Mouse (Mus musculus) frontal cortex, postnatal 14 days (tissue): ENCODE results near the gene AC161166.1.
A peak's percentile ranks its signal among the peaks of the same experiment; 100 is the strongest.
"Not testable (repeated sequence)": the region's sequence is repeated elsewhere in the genome, so short reads cannot be mapped to it uniquely, and the experiment has no call there.

Experiments used
- DNase-seq, 2 experiments: peaks; one replicate each; pipeline ENCODE4 v3.0.0; 2022; ENCODE audit warnings: low spot score in 2 of 2

The AC161166.1 gene

DNA sequence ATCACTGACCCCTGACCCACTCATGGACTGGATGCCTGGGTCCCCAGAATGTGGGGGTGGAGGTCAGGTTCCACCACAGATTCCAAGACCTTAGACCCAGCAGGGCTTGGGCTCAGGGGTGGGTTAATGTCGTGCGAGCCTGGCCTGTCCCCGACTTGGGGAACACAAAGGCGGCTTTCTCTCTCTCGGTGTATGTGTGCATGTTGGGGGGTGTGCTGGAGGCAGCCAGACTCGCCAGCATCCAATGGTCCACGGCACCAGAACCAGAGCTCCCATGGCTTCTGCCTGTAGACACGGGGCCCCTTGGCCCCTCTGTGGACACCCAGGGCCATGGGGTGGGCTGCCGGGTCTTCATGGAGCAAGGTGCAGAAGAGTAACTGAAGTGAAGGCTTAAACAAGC is 26.8 kb downstream of the AC161166.1 start:
- DNase-seq = no peak

DNA sequence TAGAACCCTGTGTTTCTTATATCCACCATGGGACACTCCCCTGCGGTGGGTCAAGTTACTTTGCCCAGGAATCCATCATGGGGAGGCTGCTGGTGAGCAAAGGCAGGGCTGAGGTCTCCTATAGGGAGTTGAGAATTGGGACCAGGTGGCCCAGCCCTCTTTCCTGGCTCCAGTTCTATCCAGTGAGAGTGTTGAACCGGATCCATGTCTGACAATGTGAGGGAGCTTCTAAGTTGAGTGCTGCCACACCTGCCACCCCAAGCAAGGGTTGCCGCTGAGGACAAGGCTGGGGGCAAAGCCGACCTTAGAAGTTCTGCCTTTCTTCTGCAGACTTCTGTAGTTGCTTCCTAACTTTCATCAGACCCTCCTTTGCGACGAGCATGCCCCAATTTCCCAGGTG is 29.0 kb downstream of the AC161166.1 start:
- not testable (repeated sequence) for DNase-seq

DNA sequence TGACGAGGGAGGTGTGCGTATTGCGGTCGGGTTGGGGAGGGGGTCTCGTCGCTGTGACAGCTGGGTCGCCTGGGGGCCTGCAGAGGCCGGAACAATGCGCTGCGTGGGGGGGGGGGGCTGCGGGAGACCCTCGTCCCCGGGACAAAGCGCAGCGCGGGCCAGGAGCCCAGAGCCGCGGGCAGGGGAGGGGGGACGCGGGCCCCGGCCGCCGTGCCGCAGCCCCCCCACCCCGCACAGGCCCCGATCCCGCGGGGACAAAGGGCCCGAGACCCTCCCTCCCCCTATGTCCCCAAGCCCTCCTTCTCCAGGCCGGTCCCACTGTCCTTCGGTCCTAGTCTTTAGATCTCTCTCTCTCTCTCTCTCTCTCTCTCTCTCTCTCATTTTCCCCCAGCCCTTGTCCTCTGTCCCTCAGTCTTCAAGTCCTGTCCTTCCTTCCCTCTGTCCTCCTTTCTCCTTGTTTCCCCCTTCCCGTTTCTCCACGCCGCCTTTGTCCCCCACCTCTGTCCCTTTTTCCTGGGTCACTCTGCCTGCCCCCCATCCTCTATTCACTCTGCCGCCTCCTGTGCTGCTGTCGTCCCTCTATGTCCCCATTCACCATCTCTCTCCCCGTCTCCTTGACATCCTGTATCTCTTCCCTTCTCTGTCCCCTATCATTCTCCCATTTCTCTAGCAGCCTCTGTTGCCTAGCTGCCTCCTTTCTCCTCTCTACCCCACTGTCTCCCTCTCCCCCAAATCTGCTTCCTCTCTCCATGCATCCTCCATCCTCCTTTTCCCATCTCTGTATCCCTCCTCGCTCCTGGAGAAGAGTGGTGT is 29.8 kb downstream of the AC161166.1 start:
- DNase-seq = no peak

DNA sequence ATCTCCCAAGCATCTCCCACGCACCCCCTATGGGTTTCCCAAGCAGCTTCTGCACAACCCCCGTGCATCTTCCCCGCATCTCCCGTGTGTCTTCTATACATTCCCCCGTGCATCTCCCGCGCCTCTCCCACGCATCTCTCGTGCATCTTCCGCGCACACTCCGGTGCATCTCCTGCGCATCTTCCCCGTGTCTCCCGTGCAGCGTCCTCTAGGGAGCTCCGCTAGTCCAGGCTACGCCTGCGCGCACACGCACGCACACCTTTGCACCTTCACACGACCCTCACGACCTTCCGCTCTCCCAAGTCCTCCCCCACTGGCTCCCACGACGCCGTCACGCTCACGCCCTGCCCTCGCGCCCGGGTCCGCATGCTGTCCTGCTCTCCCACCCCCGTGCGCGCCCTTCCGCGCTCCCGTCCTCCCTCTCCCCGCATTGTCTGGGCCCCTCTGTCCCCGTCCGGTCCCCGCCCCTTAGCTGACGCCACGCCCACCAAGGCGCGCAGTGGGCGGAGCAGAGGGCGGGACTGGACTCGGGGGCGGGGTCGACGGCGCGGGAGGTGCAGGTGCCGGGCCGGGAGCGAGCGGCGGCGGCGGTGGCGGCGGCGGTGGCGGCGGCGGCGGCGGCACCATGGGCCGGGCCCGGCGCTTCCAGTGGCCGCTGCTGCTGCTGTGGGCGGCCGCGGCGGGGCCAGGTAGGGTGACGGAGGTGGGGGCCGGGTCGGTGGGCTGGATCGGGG is 30.6 kb downstream of the AC161166.1 start, which contains the start of gene Cadm4:
Cadm4 (plus strand) TSS at position 550 of the 734 bp plus-strand sequence.
- peak; percentile 76 to 87 for DNase-seq

DNA sequence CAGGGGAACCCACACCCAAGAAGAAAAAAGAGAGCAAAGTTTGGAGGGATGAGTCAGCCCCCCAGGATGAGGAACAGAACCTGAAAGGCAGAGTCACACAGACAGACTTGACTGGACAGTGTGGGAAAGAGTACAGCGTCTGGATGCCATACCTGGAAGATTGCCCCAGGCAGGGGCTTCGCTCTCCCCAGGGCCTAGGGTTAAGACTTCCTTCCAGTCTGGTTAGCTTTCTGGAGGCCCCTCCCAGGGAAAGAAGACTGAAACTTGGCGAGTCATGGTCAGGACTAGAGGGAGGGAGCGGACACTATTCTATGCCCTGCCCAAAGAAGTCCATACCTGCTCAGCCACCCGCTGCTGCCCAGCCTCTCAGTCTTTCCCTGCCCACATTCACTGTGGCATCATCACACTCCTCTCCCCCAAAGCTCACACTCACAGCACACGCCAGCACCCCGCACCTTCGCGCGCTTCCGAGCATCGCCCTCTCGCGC is 31.2 kb downstream of the AC161166.1 start:
- no peak for DNase-seq

DNA sequence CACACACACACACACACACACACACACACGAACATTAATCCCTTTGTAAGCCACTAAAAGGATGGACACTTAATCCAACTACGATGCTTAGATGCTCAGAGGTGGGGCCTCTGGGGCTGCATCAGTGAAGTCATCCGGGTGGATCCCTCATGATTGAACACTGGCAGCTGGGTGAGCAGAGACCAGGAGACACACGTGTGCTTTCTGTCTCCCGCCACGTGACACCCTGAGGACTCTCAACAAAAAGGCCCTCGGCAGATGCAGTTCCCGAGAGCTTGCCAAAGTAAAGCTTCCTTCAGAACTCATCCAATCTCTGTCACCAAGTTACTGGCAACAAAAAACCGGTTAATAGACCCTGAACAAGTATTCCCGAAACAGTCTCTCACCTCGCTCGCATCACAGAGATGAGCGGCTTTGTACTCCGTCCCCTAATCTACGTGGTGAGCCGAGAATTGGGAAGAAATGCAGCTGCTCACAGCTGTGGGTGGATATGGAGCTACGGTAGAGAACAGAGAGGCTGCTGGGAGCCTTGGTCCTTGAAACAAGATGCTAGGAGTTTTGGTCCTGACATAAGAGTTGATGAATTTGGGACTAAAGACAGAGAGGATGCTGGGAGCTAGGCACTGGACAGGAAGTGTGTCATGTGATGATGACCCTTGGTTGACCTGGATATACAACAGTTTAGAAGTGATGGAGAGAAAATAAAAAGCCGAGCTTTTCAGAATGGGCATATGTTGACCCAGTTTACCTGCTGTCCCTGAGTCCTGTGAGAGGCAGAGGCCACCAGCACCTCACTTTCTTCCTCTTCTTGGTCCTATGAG is 31.9 kb downstream of the AC161166.1 start:
- no peak for DNase-seq

DNA sequence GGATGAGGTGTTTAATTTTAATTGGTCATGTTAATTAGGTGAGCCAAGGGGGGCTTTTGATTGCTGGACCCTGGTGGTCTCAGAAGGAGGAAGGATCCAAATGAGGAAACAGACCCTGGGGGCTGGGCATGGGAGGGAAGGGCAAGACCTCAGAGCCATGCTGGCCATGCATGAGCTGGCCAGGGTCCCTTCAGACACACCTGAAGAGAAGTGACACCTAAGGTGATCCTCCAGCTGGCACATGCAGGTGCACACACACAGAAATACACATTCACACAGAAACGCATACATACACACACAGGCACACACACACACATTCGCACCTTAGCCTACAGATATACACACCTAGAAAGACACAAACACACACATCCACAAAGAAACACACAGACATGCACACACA is 32.6 kb downstream of the AC161166.1 start:
- DNase-seq = no peak

DNA sequence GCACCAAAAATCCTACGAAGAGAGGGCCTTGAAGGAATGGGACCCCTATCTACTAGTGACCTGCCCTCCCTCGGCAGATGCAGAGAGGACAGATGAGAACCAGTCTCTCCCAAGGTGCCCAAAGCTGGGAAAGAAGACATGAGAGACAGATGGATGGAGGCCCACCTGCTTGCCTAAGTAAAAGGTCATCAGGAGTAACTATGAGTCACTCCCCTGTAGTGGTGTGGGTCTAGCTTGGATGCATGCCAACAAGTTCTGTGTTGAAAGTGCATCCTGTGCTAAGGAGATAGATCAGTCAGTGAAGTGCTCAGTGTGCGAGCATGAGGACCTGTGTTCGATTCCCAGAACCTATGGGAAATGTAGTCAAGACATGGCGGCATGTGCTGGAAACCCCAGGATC is 33.3 kb downstream of the AC161166.1 start:
- no peak for DNase-seq

DNA sequence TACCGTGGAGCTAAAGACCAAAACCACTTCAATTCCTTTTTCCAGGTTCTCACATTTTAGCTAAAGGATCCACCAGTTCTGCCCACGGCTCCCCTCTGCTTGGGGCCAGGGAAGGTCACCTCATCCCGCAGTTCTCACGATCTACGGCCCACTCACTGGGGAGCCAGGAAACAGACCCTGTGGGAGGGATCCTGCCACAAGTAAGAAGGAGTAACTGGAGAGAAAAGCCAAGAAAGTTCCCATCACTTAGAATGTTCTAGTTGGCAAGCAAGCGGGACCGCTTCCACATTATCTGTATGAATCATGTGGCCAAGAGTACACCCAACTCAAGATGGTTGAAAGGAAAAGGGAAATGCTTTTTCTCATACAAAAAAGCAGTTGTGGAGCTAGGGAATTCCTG is 35.4 kb downstream of the AC161166.1 start:
- no peak for DNase-seq

DNA sequence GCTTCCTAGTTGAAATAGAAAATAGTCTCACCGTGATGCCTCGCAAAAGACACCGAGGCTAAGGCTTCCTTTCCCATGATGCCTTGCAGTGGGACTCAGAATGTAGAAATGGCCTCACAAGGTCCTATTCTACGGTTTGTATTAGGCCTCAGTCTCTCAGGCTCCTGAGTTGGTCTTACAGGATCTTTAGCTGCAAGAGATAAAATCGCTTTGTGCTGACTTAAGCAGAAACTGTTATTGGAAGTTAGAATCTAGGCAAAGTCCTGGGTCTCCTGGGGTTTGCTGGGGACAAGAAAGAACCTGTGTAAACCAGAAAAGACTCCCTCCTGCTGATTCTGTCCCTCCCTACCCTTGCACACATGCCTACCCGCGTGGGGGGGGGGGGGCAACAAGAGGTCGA is 35.9 kb downstream of the AC161166.1 start:
- DNase-seq = no peak

DNA sequence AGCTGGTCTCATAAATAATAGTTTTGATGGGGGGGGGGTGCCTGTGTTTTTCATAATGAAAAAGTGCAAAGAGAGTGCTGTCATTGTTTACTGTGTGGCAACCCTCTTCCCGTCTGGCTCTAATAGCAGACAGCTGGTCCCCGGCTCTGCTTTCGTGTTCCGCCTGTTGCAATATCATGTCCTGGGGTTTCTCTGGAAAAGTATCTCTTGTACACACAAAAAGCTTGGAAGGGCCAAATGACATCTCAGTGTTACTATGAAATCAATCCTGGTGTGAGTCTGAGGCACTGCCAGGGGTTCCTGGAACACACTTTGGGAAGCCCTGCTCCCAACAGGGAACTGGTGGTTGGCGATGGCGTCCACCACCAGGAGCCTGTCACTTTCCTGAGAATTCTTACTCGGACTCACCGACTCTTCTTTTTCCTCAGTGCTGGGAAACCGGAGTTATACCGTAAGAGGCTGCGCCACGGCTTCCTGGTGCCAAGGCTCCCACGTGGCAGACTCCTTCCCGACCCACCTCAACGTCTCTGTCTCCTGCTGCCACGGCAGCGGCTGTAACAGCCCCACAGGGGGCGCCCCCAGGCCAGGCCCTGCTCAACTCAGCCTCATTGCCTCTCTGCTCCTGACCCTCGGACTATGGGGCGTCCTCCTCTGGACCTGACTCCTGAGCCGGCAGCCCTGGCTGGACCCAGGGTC is 37.3 kb downstream of the AC161166.1 start:
- no peak for DNase-seq

DNA sequence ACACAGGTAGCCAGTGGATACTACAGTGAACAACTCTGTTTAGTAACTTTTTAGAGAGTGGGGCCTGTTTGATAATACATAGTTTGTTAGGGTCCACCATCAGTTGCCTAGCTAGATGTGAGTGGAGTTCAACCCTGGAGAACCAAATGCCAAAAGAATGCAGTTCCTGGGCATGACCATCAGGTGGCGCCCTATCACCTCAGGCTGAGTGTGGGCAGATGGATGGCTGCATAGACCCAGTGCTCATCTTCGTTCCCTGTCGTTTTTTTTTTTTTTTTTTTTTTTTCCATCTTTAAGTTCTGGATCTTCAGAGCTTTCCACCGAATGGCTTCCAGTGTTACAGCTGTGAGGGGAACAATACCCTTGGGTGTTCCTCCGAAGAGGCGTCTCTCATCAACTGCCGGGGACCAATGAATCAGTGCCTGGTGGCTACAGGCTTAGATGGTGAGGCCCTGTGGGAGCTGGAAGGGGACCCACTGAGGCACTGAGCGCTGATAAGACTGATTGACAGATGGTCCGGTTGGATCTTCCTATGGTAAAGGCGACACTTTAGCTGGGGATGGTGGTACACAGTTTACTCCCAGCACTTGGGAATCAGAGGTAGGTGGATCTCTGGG is 38.2 kb downstream of the AC161166.1 start:
- DNase-seq = peak in 1 of 2 experiments; percentile 74

DNA sequence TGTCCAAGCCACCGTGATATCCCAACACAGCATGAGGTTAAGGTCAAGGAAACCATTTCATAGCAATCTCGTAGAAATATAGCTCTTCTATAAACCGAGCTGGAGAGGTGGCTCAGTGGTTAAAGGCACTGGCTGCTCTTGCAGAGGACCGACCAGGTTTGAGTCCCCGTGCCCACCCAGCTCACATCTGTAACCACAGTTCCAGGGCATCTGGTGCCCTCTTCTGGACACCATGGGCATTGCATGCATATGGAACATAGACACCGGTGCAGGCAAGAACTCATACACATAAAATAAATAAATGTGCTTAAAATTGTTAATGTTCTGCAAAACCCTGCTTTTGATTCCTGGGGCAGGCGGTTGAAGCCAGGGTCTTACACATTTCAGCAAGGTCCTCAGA is 39.3 kb downstream of the AC161166.1 start:
- DNase-seq = no peak

DNA sequence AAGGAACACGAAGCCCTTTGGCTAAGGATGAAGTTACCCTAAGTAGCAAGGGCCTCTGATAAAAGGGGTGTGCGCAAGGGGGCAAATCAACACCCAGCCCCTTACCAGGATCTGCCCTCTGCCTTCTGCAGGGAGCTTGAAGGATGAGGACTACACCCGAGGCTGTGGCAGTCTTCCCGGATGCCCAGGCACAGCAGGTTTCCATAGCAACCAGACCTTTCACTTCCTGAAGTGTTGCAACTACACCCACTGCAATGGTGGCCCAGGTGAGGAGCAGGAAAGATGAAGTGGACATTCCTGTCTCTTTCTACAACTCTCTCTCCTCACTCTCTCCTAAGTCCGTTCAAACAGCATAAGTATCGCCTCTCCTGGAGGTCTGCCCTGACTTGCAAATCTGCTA is 39.8 kb downstream of the AC161166.1 start:
- no peak for DNase-seq

DNA sequence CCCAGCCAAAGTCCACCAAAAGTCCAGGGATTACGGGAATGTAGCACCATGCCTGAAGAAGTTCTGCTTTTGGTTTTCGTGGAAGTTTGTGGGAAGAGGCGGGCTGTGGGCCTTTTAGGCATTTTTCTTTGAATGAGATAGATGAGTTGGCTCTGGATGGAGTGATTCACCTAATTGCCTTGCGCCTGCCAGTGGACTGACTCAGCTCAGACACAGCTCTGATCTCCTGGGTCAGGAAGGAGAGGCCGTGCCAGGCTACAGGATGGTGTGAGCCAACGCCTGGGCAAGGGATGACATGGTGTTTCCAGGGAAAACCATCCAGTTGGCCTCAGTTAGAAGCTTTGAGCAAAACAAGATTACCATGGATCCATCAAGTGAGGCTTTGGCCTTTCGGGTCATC is 41.9 kb downstream of the AC161166.1 start:
- DNase-seq = no peak

DNA sequence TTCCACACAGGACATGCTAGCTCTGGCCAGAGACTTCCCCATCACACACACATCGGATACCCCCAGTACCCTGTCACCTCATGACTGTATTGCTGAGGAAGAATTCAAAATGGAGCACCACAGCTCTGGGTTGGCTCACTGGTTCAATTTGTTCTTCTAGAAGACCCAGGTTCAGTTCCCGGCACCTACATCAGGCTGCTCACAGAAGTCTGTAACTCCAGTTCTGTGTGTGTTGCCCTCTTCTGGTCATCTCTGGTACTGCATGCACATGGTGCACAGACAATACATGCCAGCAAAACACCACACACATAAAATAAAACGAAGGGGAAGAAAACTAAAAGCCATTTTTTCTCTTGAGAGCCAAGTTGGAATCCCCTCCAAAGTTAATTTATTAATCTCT is 43.1 kb downstream of the AC161166.1 start:
- DNase-seq = no peak

DNA sequence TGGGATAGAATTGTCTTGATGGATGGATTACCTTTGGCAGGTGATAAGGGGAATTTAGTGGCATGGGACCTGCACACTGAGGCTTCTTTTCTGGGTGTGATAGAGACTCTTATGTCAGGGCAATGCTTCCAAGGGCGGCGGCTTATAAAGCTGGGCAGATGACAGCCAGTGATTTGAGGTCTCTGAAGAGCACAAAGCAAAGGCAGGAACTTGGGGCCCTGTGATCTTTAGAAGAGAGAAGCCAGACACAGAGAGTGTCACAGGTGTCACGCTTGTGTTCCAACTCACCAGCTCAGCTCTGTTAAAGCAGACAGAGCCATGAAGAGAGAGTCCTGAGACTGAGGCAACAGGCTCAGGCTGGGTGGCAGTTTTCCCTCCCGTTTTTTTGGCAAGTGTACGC is 44.4 kb downstream of the AC161166.1 start:
- DNase-seq = no peak

DNA sequence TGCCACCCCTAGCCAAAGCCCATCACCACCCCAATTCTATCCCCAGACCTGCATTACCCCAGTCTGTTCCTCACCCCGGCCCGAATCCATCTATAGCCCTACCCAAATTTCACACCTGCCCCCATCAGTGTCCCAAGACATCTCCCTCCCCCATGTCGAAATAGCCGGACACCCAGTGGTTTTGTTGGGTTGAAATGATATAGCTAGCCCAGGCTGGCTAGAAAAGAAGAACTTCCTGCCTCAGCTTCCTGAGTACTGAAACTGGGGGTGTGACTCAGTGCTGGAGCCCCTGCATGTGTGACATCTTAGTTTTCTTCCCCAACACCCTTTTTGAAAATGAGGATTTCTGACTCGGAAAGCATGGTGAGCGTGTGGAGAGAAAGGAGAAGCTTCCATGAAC is 45.4 kb downstream of the AC161166.1 start:
- no peak for DNase-seq

DNA sequence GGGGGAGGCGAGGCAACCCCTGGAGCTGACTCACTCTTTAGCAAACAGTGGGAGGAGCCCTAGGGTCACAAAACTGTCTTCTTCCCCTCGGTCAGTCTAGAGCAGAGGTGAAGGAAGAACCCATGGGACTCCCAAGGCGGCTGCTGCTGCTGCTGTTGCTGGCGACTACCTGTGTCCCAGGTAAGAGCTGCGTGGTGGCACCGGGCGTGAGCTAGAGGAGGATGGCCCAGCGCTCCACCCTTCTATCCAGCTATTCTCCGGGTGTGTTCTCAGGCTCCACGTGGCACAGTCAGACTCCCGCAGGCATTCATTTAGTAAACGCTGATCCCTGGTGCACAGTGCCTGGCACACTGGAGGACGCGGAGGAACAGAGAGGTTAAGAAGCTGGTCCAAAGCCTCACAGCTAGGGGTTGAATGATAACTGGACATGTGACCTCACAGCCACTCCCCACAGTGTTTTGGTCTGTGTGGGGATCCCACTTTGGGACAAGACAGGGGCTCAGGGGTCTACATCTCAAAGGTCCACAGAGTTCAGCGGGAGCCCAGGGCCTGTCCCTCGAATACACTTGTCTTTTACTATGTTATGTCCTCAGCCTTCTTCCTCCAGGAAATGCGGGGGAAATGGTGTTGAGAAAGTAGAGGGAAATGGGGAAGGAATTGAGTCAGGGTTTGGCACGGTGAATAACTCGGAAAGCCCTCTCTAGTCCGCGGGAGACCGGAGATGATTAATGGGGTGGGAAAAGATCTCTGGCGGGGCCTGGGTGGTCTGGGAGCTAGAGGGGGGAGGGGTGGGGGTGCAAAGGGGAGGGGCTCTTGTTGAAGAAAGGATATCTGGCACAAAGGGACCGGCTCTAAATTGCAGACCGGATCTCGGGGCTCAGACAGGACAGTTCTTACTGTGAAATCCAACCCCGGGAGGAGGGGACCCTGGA is 49.6 kb downstream of the AC161166.1 start, which contains the start of gene Plaur:
Plaur (plus strand) TSS at position 97 of the 932 bp plus-strand sequence.
- no peak for DNase-seq
